Mouse (Mus musculus) monocyte, adult 2 months (primary cell): ENCODE data around the gene Rps6ka5.
A peak's percentile ranks its signal among the peaks of the same experiment; 100 is the strongest.

Experiments
- DNase-seq, 2 experiments: peaks; one replicate each; pipeline ENCODE4 v3.0.0; 2022; ENCODE audit warnings: low spot score in 2 of 2, low read depth in 1 of 2

Rps6ka5 gene

GRCm38 (mm10) chr12:100534028-100534427 lies 192.8 kb downstream of the Rps6ka5 start:
- no peak for DNase-seq

- no peak for DNase-seq
Measured at GRCm38 (mm10) chr12:100533209-100533608, 193.6 kb downstream of the Rps6ka5 start.

DNA sequence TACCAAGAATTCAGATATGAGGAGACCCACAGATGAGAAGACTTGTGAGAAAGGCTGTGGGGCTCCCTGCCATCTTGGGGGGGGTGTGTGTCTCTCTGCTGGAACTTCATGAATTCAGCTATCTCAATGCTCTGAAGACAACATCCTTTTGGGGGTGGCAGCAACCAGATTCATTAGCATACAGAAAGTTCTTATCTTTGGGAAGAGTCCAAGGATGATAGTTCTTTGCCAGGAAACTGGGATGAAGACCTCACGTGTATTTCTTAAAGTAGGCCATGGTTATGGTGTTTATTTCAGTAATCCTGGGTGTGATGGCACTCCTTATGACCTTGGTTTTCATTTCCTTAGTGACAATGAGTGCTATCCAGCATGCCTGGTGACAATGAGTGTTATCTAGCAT lies 195.0 kb downstream of the Rps6ka5 start:
- no peak for DNase-seq

GRCm38 (mm10) chr12:100530871-100531270 lies 195.9 kb downstream of the Rps6ka5 start:
- DNase-seq = no peak

DNA sequence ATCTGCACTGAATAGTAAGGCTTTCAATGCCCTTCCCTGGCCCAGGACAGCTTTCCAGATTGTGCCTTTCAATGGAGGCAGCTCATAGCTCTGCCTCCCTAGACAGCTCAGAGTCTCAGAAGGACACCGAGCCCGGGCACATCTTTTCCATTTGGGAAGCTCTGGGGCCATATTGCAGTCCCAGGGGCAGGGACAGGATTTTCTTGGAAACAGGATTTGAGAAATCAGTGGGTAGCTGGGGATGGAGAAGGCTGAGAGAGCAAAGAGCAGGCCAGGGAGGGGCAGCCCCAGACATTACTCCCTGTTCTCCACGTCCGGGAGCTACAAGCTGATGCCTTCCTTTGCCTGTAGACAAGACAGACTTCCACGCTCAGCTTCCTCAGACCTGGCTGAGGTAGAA lies 197.1 kb downstream of the Rps6ka5 start:
- no peak for DNase-seq

DNA sequence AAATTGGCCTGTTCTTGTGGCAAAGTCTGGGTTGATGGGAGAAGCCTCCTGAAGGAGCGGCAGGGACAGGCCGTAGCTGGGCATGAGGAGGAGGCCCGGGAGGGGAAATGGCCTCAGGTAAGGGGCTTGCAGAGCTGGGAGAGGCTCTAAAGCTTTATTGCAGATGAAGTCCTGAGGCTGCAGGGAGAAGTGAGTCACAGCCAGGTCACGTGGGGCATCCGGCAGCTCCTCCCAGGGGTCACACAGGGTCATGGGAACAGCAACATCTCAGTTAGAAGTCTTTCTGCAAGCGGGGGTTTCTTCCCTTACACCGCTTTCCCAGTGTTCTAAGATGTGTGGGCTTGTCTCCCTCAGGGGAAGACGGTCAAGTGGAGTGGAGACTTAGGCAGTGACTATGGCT lies 197.6 kb downstream of the Rps6ka5 start:
- DNase-seq = peak; percentile 50 to 56

DNA sequence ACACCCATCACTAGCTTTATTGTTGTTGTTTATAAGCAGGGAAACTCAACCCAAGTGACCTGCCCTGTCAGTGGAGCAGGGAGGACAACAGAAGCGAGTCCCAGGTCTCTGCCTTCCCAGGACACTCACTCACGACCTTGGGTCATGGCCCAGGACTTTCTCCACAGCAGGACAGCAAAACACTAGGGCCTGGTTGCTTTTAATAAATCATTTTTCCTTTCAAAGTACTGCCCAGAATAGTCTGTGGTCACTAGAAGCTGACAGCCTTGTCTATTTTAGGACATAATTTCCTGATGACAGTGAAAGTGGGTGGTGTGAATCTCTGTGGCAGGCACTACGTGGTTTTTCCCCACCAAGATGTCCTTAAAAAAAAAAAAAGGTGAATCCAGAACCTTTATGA lies 198.5 kb downstream of the Rps6ka5 start:
- no peak for DNase-seq

DNA sequence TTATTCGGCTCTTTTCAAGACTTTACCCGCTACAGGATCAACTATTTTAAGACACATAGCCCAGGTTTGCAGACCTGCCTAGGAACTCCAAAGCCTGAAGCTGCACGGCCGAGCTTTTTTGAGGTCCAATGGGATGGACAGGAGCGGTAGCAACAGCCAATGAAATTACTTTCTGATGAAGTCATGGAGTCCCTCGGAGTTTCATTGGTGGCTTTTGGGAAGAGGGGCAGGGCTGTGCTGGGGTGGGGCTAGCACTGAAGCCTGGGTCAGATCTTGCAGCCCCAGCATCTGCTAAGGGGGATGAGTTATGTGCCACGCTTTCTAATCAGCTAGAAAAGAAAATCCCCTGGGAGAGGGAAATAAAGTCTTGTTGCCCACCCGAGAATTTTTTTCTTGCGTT lies 199.0 kb downstream of the Rps6ka5 start:
- DNase-seq = no peak

- no peak for DNase-seq
Measured at GRCm38 (mm10) chr12:100527241-100527640, 199.5 kb downstream of the Rps6ka5 start.

- no peak for DNase-seq
Measured at GRCm38 (mm10) chr12:100525939-100526338, 200.8 kb downstream of the Rps6ka5 start.

DNA sequence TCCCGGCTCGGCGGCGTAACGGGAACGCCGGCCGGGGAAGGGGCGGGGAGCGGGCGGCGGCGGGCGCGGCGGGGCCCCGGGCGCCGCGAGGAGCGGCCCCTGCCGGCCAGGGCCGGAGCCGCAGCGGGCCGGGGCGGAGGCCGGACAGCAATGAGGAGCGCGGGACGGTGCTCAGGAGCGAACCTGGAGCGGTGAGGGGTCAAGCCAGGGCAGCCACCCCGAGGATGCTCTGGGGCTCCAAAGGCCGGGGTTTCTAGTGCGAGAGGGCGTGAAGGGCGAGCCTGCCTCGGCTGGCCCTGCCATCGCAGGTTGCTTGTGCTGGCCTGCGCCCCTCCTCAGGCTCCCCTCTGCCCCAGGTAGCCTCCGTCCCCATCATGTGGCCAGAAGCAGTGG lies 206.0 kb downstream of the Rps6ka5 start, which contains the start of gene Ttc7b:
Gene Ttc7b (minus strand): TSS at position 33 of the 393 bp plus-strand sequence.
- DNase-seq = peak in 1 of 2 experiments; percentile 45

- peak in 1 of 2 experiments; percentile 25 for DNase-seq
Measured at GRCm38 (mm10) chr12:100520077-100520793, 206.5 kb downstream of the Rps6ka5 start.

GRCm38 (mm10) chr12:100519684-100520076 lies 207.1 kb downstream of the Rps6ka5 start:
- DNase-seq = no peak

DNA sequence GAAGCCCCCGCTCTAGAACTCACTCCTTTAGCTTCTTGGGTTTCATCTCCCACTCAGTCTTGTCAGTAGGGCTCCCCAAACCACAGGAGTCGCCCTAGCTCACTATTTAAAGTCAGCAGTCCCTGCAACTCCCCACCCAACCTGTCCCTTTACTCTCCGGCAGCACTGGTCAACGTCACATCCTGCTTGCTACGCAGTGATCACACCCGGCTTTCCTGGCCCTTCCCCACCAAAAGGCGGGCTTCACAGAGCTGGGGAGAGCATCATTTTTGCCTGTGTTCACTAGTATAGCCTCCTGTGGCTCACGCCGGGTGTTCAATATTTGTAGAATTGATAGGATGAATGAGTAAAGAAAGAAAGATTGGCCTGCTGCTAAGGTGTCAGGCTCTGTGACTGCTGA lies 209.4 kb downstream of the Rps6ka5 start:
- no peak for DNase-seq

- no peak for DNase-seq
Measured at GRCm38 (mm10) chr12:100516161-100516838, 210.5 kb downstream of the Rps6ka5 start.

- DNase-seq = no peak
Measured at GRCm38 (mm10) chr12:100515493-100515892, 211.3 kb downstream of the Rps6ka5 start.

GRCm38 (mm10) chr12:100514611-100515010 lies 212.2 kb downstream of the Rps6ka5 start:
- DNase-seq = no peak

- no peak for DNase-seq
Measured at GRCm38 (mm10) chr12:100513131-100513530, 213.7 kb downstream of the Rps6ka5 start.

DNA sequence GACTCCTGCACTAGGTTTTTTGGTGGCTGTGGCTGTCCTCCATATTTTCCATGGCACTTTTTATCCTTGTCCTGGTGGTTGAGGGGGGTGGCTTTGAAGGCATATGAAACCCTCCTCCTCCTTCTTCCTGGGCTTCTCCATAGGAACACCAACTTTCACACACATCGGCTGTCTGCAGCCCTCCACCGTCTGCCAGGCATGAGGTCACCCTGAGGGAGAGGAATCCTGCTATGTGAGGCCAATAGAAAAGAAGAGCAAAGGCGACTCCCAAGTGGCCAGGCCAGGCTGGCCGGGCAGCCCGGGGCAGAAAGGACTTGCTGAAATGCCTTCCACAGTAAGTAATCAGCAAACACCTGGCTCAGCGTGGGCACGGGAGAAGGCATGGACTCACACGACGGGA lies 214.1 kb downstream of the Rps6ka5 start:
- DNase-seq = no peak

- DNase-seq = no peak
Measured at GRCm38 (mm10) chr12:100509615-100510282, 217.0 kb downstream of the Rps6ka5 start.

DNA sequence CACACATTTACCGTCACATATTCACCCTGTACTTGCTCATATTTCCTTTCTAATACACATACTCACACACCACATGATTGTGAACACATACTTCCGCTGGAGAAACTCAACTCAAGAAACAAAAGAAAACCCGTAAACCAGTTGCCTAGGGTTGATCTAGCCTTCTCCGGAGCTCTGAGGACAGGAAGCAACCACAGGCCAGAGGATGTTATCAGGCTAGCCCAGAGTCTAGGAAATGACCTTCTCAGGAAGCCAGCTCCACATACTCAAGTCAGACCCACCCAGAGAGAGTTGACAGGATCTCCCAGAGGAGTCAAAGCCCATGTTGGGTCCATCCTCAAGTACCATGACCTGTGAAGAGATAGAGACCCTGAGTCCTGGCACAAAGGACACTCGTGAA lies 218.1 kb downstream of the Rps6ka5 start:
- no peak for DNase-seq

- no peak for DNase-seq
Measured at GRCm38 (mm10) chr12:100505484-100505883, 221.3 kb downstream of the Rps6ka5 start.
